Mouse (Mus musculus) heart, embryonic 13.5 days (tissue): ENCODE results near the gene Map3k14. TPM values are rescaled to one million over a fixed set of nuclear protein-coding genes. Genes with fewer than 3 reads are reported as not detected.
"Not testable (repeated sequence)": the region's sequence is repeated elsewhere in the genome, so short reads cannot be mapped to it uniquely, and the experiment has no call there.

Experiments
- ATAC-seq: fragments of 200-750 bp; cut with Nextera tagmentation; 2 replicates; pipeline ENCODE4 v1.8.0; 2017; ENCODE audit warnings: moderate TSS enrichment; ENCODE audit not compliant: insufficient number of reproducible peaks, low FRiP score, low TSS enrichment; ENCODE audit errors: extremely low read depth
- H3K27ac ChIP-seq: fragments of 300-500 bp; sonication (generic); replicated peaks from 2 replicates; pipeline ENCODE4 v1.5.1; 2015; ENCODE audit warnings: moderate library complexity, mild to moderate bottlenecking, inconsistent platforms
- H3K27me3 ChIP-seq: fragments of 300-500 bp; sonication (generic); replicated peaks from 2 replicates; pipeline ENCODE4 v1.6.1; 2015; ENCODE audit warnings: mild to moderate bottlenecking, inconsistent platforms
- H3K36me3 ChIP-seq: fragments of 300-500 bp; sonication (generic); 2 replicates; pipeline ENCODE4 v1.6.1; 2015; ENCODE audit warnings: mild to moderate bottlenecking, inconsistent platforms
- H3K4me1 ChIP-seq: fragments of 300-500 bp; sonication (generic); 2 replicates; pipeline ENCODE4 v1.6.1; 2015; ENCODE audit warnings: inconsistent platforms
- H3K4me2 ChIP-seq: fragments of 300-500 bp; sonication (generic); 2 replicates; pipeline ENCODE4 v1.6.1; 2015; ENCODE audit warnings: inconsistent platforms, mild to moderate bottlenecking, moderate library complexity
- H3K4me3 ChIP-seq: fragments of 300-500 bp; sonication (generic); 2 replicates; pipeline ENCODE4 v1.5.1; 2015; ENCODE audit warnings: moderate library complexity, mild to moderate bottlenecking, inconsistent platforms
- H3K9ac ChIP-seq: fragments of 300-500 bp; sonication (generic); 2 replicates; pipeline ENCODE4 v1.6.1; 2015; ENCODE audit warnings: inconsistent platforms, mild to moderate bottlenecking, moderate library complexity
- H3K9me3 ChIP-seq: fragments of 300-500 bp; sonication (generic); 2 replicates; pipeline ENCODE4 v1.6.1; 2016; ENCODE audit warnings: inconsistent platforms
- WGBS: fragments of 180-500 bp; shearing (Covaris S2); methylation state at CpG from one replicate; pipeline ENCODE4 v1.1.7; 2015; ENCODE audit warnings: mixed read lengths; 5-methylcytosine and 5-hydroxymethylcytosine counted together
- polyA plus RNA-seq: library from polyadenylated mRNA; unstranded; fragments of >200 nt; fragmentation: Nextera tagmentation; extraction: Ambion mirVana; gene quantifications from 2 replicates; pipeline ENCODE4 v1.2.1, GENCODE M21; 2015

Gene Map3k14
- polyA plus RNA-seq, 1 experiment from 2014 or later = 1.8 TPM

DNA sequence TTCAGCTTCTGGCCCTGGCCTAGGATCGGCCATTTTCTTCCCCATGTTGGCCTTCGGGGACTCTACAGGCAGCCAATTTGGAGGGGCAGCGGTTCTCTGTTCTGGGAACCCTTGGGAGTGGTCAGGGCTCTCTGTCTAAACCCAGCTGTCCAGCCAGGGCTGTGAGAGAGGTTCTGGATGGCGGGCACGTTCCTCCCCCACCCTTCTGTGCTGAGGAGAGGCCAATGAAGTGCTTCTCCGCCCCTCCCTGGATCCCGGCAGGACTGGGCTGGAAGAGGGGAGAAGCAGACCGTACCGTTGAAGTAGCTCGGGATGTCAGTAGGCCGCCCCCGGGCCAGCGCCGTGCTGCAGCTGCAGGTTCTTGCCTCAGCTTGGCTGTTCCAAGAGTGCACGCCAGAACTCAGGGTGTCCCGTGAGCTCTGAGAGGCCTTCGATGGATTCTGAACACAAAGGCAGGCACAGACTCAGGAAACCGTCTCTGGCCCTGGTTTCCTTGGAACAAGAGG is 43.3 kb downstream of the Map3k14 start:
- Histone ChIP-seq H3K9ac (no peak overlapping the region), H3K9me3 (no peaks in the 10 kb centered on the region), H3K36me3 (peaks cover 87% of the 10 kb centered on the region), H3K4me3 (no peak overlapping the region), H3K27me3 (peaks cover 20% of the 10 kb centered on the region), H3K4me1 (0 out of 2 replicates have a peak, but pooled peaks cover 7% of the 10 kb centered on the region), H3K4me2 (no peak overlapping the region), H3K27ac (peak overlapping the region; percentile 29; the same call in 1 of the 2 replicates)
- WGBS = 65% methylated on average over 18 of the region's 18 CpGs
- no peak for ATAC-seq

DNA sequence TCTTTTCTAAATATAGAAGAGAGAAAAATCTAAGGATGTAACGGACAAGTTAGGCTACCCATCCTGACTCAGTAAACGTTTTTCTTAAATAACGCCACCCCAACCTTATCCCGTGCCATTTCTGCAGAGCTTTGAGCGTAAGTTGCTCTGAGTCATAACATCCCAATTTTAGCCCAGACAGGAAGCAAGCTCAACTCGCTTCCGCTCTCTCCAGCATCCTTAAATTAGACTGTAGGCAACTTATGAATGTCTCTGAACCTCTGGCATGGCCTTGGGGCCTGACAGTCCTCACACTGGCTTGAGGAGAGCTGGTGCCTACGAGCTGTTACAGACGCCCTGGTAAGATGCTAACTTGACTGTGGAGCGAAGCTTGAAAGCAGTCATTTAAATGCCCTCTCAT is 43.8 kb downstream of the Map3k14 start:
- peaks cover 22% of the 10 kb centered on the region for H3K27me3 ChIP-seq

DNA sequence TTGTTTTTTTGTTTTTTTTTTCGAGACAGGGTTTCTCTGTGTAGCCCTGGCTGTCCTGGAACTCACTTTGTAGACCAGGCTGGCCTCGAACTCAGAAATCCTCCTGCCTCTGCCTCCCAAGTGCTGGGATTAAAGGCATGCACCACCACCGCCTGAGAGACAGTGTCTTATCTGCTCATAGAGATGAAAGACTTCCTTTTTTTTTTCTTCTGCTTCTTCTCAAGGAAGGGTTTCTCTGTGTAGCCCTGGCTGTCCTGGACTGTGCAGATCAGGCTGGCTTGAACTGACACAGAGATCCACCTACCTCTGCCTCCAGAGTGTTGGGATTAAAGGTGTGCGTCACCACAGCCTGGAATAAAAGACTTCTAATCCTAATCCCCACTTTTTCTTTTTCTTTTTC is 44.6 kb downstream of the Map3k14 start:
- H3K9me3 ChIP-seq, ATAC-seq, H3K4me3 ChIP-seq, H3K27ac ChIP-seq, H3K9ac ChIP-seq, H3K4me2 ChIP-seq: not testable (repeated sequence)
- Histone ChIP-seq H3K4me1 (peaks cover 16% of the 10 kb centered on the region; the same call in 1 of the 2 replicates), H3K27me3 (peaks cover 22% of the 10 kb centered on the region), H3K36me3 (peaks cover 75% of the 10 kb centered on the region)
- 75% methylated on average over 4 of the region's 4 CpGs for WGBS

More for the DNA sequence above, 43.8 kb downstream of the Map3k14 start:
- Histone ChIP-seq H3K4me3 (no peak overlapping the region), H3K27ac (0 out of 2 replicates have a peak overlapping the region, but pooled peaks have one; percentile 29), H3K36me3 (peaks cover 81% of the 10 kb centered on the region), H3K4me2 (no peak overlapping the region), H3K9me3 (no peaks in the 10 kb centered on the region), H3K9ac (no peak overlapping the region), H3K4me1 (peaks cover 10% of the 10 kb centered on the region; the same call in 1 of the 2 replicates)
- no peak for ATAC-seq
- 68% methylated on average over 10 of the region's 10 CpGs for WGBS

DNA sequence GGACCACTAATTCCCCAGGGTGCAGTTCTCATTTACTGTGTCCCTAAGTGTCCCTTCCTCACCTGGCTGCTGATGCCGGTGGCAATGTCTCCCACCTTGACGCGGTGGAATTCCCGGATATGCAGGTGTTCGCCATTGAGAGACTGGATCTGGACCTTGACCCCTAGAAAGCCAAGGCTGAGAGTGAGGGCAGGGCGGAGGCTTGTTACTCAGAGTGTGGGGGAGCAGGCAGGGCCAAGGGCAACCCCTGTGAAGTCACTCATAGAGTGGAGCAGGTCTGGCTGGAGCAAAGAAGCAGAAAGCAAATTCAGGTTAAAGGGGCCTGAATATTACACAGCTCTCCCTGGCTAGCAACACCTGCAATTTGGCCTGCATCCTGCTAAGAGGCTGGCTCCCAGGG is 45.8 kb downstream of the Map3k14 start:
- Histone ChIP-seq H3K36me3 (peaks cover 62% of the 10 kb centered on the region), H3K9ac (no peak overlapping the region), H3K9me3 (no peaks in the 10 kb centered on the region), H3K27ac (no peak overlapping the region), H3K4me2 (no peak overlapping the region), H3K27me3 (peaks cover 30% of the 10 kb centered on the region), H3K4me3 (no peak overlapping the region), H3K4me1 (peaks cover 18% of the 10 kb centered on the region; the same call in 1 of the 2 replicates)
- no peak for ATAC-seq
- WGBS = 74% methylated on average over 6 of the region's 6 CpGs

DNA sequence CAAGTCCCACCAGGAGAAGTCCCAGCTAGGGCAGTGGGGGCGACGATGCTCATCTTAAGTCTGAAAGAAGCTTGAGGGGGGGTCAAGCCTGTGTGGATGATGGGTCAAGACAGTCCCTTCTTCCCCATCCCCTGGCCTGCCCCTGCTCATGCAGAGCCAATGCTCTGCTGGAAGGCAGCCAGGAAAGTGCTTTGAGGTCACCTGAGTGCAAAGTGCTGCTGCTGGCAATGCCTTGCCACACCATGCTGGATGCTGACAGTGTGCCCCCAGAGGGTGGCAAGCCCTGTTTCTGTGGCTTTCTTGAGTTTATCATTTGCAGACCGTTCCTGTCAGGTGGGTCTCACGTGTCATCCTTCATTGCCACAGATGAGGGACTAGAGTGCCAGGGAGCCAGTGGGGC is 47.3 kb downstream of the Map3k14 start:
- ATAC-seq = no peak
- no peak overlapping the region for H3K4me3 ChIP-seq
- H3K9me3 ChIP-seq = no peaks in the 10 kb centered on the region
- peaks cover 18% of the 10 kb centered on the region; the same call in 1 of the 2 replicates for H3K4me1 ChIP-seq
- WGBS = 78% methylated on average over 4 of the region's 4 CpGs
- no peak overlapping the region for H3K27ac ChIP-seq
- H3K4me2 ChIP-seq = no peak overlapping the region
- no peak overlapping the region for H3K9ac ChIP-seq
- peaks cover 48% of the 10 kb centered on the region for H3K36me3 ChIP-seq
- peaks cover 39% of the 10 kb centered on the region for H3K27me3 ChIP-seq

DNA sequence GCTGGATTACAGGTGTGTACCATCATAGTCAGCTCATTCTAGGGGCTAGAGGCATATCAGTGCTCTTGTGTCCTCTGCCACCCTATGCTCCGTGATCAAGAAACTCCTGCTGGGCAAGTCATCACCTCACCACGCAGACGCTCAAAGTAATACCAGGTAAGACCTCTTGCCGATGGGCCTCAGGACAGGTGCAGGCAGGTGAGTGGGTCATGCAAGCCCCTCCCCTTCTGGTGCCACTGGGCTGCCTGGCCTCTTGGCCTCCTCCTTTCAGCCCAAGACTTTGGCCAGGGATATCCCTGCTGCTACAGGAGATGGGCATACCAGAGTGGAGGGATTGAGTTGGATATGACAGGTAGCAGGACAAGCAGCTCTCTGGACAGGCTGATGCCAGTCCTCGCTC is 48.0 kb downstream of the Map3k14 start:
- no peak overlapping the region for H3K4me2 ChIP-seq
- H3K36me3 ChIP-seq = peaks cover 41% of the 10 kb centered on the region
- peaks cover 16% of the 10 kb centered on the region; the same call in 1 of the 2 replicates for H3K4me1 ChIP-seq
- 83% methylated on average over 5 of the region's 5 CpGs for WGBS
- H3K4me3 ChIP-seq = no peak overlapping the region
- H3K27ac ChIP-seq = no peak overlapping the region
- H3K27me3 ChIP-seq = peaks cover 39% of the 10 kb centered on the region
- H3K9ac ChIP-seq = no peak overlapping the region
- H3K9me3 ChIP-seq = no peaks in the 10 kb centered on the region
- ATAC-seq = no peak

DNA sequence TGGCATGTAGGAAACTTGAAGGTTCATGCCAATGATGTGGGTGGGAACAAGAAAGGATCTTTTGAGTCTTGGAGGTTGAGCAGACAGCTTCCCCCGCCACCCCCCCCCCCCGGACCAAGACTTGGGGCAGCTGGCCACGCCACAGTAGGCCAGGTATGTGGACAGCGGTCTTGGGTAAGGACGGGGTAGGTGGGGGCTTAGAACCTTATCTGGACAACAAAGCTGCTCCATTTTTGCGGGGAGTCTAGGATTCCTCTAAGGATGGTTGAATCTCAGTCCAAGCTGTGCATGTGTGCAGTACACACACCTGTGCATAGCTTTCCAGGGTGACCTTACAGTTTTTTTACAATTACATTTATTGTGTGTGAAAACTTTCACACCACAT is 48.8 kb downstream of the Map3k14 start:
- Histone ChIP-seq H3K36me3 (peaks cover 33% of the 10 kb centered on the region), H3K4me2 (peak overlapping the region; percentile 96), H3K9ac (peak overlapping the region; percentile 78), H3K27ac (no peak overlapping the region), H3K27me3 (peaks cover 39% of the 10 kb centered on the region), H3K4me1 (peaks cover 12% of the 10 kb centered on the region; the same call in 1 of the 2 replicates), H3K9me3 (0 out of 2 replicates have a peak, but pooled peaks cover 4% of the 10 kb centered on the region), H3K4me3 (peak overlapping the region; percentile 57)
- WGBS = 29% methylated on average over 6 of the region's 6 CpGs
- no peak for ATAC-seq

DNA sequence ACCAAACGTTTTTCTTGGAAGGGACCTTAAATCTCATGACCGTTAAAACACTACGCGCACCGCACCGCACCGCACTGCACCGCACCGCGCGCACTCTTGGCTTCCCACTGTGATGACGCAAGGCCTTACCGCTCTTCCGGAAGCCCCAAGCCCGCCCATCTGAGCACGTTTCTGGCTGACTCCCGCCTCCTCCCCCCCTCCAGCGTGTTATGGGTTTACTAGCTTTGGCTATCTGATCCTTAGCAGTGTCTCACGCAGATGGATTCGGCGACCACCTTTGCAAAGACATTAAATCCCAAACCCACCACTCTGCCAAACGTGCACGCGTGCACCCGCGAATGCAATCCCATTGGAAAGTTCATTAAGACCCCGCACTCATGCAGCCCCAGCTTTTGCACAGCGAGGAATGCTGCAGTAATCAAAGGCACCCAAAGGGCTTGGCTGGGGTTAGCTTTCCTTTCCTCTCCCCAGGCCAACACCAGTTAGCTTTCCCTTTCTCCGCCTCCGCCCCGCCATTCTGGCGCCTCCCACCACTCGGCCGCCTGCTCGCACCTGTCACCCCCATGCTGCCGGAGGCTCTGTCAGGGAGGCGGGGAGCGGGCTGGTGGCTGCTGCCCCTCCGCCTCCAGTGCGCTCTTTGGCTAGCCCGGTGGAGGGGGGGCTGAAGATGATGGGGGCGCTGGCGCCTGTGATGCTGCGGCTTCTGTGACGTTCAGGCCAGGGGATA is 49.3 kb downstream of the Map3k14 start, which contains the start of gene Spata32:
Gene Spata32 (minus strand): TSS at position 643 of the 727 bp plus-strand sequence.
- peak within 1 kb of the TSS; percentile 96 for H3K4me2 ChIP-seq
- H3K9ac ChIP-seq = peak within 1 kb of the TSS; percentile 78
- no peak within 1 kb of the TSS; the same call in 1 of the 2 replicates for H3K27ac ChIP-seq
- ATAC-seq = no peak
- peaks cover 28% of the 10 kb centered on the region for H3K36me3 ChIP-seq
- peaks cover 39% of the 10 kb centered on the region for H3K27me3 ChIP-seq
- peaks cover 12% of the 10 kb centered on the region; the same call in 1 of the 2 replicates for H3K4me1 ChIP-seq
- H3K4me3 ChIP-seq = peak within 1 kb of the TSS; percentile 57
- H3K9me3 ChIP-seq = 0 out of 2 replicates have a peak, but pooled peaks cover 4% of the 10 kb centered on the region
- 1% methylated on average over 45 of the region's 45 CpGs for WGBS

DNA sequence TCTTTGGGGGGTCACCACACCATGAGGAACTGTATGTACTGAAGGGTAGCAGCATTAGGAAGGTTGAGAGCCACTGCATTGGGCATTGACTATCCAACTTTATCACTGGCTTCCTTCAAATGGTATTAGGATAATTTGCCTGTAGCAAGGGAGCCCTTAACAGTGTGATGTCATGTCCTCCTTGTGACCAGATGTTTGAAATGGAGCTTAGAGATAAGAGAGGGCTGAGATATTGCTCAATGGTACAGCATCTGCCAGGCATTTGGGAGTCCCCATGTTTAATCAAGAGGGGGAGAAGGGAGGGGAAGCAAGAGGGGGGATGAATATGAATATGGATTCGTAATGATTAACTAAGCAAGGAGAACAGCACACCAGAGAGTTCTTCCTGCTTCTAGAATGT is 51.9 kb downstream of the Map3k14 start:
- no peak for ATAC-seq
- 68% methylated on average over 1 of the region's 1 CpGs for WGBS
- H3K9me3 ChIP-seq = 0 out of 2 replicates have a peak, but pooled peaks cover 4% of the 10 kb centered on the region

DNA sequence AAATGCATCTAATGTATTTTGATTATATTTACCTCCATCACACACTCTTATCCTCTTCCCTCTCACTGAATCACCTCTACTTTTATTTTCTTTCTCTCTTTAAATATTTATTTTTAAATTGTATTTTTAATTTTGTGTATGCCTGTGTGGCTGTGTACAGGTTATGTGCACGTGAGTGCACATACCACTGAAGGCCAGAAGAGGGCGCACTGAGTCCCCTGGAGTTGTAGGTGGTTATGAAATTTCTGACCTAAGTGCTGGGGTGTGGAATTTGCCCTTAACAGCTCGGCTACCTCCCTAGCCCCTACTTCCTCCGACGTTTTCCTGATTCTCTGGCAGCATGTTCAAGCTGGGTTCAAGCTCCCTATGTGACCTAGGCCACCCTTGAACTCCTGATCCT is 53.6 kb downstream of the Map3k14 start:
- Histone ChIP-seq H3K27me3 (peaks cover 29% of the 10 kb centered on the region), H3K4me2 (no peak overlapping the region), H3K4me1 (peaks cover 11% of the 10 kb centered on the region; the same call in 1 of the 2 replicates), H3K27ac (no peak overlapping the region), H3K4me3 (no peak overlapping the region), H3K9ac (no peak overlapping the region), H3K36me3 (no peaks in the 10 kb centered on the region), H3K9me3 (0 out of 2 replicates have a peak, but pooled peaks cover 4% of the 10 kb centered on the region)
- WGBS = 77% methylated on average over 5 of the region's 5 CpGs
- no peak for ATAC-seq

More for the DNA sequence above, 51.9 kb downstream of the Map3k14 start:
- H3K9ac ChIP-seq = no peak overlapping the region
- no peak overlapping the region for H3K27ac ChIP-seq
- peaks cover 36% of the 10 kb centered on the region for H3K27me3 ChIP-seq
- H3K4me3 ChIP-seq = no peak overlapping the region
- no peak overlapping the region for H3K4me2 ChIP-seq
- peaks cover 12% of the 10 kb centered on the region for H3K36me3 ChIP-seq
- peaks cover 12% of the 10 kb centered on the region; the same call in 1 of the 2 replicates for H3K4me1 ChIP-seq

DNA sequence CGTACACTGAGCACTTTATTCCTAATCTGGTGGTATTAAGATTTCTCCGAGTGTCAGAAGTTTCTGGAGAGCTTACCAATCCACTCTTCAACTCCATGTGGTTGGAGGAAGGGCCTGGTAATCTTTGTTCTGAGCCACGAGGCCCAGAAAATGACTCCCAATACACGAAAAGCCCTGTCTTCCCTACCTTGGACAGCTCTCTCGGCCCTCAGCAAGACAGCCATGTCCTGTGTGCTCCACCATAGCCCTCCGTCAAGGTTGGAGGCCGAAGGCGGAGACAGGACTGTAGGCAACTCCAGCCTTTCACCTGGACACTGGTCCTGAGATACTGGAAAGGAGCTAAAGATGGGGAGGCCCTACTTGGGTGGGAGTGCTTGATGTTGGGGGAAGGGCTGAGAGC is 57.0 kb downstream of the Map3k14 start:
- no peak overlapping the region for H3K9ac ChIP-seq
- no peak; the same call in 1 of the 2 replicates for ATAC-seq
- no peak overlapping the region for H3K4me3 ChIP-seq
- no peaks in the 10 kb centered on the region for H3K36me3 ChIP-seq
- WGBS = 63% methylated on average over 8 of the region's 8 CpGs
- no peak overlapping the region for H3K4me2 ChIP-seq
- H3K27ac ChIP-seq = no peak overlapping the region
- 0 out of 2 replicates have a peak, but pooled peaks cover 11% of the 10 kb centered on the region for H3K27me3 ChIP-seq
- 0 out of 2 replicates have a peak, but pooled peaks cover 4% of the 10 kb centered on the region for H3K9me3 ChIP-seq
- H3K4me1 ChIP-seq = no peaks in the 10 kb centered on the region
